Mouse (Mus musculus) Muller cell, postnatal 12 days (primary cell): Measurements from ENCODE around the gene Wdr48.

Experiments used
- DNase-seq: peaks from one replicate; pipeline ENCODE4 v3.0.0-alpha.2; 2015; ENCODE audit errors: inconsistent ontology term

Gene Wdr48

DNA sequence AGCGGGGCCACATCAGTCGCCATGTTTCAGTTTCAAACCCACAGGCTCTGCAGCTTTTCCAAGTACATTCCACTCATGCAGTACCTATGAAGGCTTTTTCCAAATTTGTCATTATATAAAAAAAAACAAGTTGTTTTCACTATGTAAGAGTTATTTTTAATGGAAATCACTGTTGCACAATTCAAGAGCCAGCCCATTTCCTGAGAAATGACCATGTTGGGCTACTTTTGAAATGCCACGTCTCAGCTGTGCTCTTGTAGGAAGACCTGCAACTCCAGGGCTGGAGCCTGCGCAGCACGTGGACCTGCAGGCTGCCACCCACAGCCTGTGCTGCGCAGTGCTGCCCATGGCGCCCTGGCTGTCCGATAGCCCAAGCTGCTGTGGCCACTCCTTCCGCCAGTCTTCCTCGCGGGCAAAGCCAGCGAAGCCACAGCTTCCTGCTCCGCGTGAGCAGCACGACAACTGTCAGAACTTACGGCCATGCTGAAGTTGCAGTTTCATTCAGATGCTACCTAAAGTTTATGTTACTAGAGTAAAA lies 30.5 kb downstream of the Wdr48 start:
- no peak for DNase-seq

DNA sequence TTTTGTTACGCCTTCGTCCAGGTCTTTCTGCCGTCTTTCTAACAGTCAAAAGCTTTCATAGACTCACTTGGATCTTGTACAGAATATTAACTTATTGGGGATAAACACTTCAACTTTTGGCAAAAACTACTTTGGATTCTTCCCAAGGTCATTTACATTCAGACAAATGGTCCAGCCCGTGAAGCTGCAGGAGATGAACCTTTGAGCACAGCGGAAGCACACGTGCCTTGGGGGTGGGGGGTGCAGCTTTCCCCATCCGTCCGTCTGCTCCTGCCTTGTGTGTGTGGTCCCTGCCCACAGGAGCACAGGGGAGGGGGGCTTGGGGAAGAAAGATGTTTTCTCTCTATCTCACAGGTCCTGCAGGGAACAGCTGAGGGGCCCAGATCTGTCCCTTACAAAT lies 31.1 kb downstream of the Wdr48 start:
- no peak for DNase-seq

DNA sequence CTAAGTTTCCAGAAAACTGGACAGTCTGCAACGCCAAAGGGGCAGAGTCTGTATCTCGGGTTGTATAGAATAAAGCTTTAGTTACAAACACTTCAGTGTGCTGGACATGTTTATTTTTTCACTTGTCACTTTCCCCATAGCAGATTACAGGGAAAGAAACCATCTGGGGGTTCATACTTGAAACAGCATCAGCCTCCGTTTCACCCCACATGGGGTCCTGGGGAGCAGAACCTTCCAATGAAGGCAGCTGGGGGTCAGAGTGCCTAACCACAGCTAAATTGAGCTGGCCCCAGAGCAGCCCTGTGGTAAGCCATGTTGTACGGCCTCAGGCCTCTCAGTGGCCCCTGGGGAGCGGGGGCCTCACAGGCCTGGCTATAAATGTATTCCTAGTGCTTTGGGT lies 31.8 kb downstream of the Wdr48 start:
- DNase-seq = no peak

DNA sequence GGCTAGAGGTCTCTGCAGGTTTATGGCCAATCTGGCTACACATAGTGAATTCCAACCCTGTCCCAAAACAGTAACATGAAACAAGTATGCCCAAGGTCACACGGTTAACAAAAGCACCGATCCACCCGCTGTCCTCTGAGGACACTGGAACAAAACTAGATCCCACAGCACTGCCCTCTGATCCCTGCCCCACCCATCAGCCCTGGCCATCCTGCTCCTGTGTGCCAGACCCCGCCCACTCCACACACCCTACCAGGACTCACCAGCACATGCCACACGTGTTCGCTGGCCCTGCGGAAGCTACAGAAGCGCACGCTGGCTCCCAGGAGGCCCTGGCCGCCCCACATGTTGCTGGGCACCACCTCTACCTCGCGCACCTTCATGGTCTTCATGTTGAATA lies 37.7 kb downstream of the Wdr48 start:
- DNase-seq = no peak

DNA sequence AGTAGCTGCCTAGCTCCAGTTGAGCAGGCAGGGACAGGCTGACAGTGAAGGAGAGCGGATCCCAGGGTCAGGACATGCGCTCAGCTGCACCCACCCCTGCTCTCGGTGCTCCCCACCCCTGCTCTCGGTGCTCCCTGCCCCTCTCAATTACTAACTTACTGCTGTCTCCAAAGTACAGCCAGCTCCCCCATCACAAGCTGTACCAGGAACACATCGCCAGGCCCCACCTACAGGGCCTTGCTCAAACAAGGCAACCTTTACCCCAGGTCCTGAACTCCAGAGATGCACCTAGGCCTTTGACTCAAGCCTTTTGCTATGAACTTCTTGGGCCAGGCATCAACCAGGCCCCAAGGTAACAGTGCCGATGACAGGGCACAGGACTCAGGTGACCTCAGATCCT lies 39.0 kb downstream of the Wdr48 start:
- no peak for DNase-seq

DNA sequence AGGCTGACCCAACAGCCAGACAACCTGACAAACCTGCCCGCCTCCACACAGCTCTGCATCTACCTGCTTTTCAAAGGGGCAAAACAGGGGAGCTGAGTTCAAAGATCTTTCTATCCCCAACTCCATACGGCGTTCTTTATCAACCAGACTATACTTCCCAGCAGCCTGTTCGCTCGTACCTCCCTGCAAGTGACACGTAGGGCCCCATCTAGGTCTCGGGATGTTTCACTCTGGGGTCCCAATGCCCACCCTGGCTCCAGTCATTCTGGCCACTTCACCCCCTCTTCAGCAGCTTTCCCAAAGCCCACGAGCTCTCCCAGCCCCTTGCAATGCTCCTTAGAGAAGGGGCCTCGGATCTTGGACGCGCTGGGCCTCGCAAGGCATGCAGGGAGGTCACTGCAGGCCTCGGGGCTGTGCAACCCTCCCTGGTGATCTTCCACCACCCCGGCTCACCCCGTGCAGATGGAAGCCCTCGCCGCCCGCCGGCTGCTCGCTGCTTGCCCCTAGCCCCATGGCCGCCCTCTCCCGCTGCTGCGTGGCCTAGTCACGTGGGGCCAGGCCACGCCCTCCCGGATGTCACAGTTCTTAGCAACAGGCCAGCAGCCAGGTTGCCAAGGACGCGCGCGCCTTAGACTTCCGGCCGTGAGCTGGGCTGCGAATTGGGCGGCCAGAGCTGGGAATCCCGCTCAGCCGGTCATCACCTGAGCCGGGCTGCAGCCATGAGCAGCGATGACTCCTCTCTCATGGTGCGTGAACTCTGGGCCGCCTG lies 42.5 kb downstream of the Wdr48 start, which contains the start of the genes Gorasp1 and Ttc21a:
Gene Gorasp1 (minus strand): TSS at position 561 of the 769 bp plus-strand sequence.
Gene Ttc21a (plus strand): TSS at position 602 of the 769 bp plus-strand sequence.
- DNase-seq = peak; percentile 95

DNA sequence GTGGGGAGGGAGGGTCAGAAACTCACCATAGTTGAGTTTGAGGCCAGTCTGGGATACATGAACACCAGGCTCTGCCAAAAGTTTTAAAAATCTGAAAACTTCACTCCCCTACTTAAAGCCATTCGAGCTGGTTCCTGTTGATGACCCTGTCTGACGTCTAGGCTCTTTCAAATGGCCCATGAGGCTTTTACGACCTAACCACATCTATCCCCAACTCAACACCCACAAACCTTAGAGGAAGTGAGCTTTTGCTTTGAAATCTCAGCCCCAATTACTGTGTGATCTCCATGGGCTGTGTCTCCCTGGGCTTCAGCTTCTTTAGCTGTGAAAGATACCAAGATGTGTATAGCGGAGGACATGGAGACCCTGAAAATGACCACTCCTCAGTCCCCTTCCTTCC lies 43.8 kb downstream of the Wdr48 start:
- no peak for DNase-seq

DNA sequence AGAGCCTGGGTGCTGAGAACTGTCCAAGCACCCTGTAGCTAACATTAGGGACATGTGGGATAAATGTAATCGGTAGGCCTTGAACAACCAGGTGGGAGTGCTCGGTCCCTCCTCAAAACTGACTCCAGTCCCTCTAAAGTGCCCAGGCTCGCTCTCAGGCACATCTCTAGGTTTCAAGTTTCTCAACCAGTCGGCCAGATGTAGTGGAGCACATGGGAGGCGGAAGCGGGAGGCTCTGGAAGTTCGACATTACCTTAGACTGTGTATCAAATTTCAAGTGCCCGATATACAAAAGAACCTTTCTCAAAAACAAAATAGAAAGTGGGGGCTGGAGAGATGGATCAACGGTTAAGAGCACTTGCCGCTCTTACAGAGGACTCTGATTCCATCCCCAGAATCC lies 45.0 kb downstream of the Wdr48 start:
- no peak for DNase-seq

DNA sequence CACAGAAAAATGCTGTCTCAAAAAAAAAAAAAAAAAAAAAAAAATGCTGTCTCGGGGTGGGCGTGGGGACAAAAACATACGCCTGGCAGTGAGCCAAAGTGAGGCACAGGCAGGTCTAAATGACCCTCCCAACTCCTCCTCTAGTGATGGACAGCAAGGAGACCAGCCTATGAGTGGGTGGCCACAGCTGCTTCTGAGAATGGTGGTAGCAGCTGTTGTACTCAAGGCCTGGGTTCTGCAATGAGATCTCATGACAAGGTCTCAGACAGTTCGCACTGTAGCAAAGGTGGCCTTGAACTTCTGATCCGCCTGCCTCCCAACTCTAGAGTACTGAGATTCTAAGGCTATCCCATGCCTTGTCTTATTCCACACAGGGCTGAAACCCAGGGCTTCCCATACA lies 46.7 kb downstream of the Wdr48 start:
- no peak for DNase-seq

DNA sequence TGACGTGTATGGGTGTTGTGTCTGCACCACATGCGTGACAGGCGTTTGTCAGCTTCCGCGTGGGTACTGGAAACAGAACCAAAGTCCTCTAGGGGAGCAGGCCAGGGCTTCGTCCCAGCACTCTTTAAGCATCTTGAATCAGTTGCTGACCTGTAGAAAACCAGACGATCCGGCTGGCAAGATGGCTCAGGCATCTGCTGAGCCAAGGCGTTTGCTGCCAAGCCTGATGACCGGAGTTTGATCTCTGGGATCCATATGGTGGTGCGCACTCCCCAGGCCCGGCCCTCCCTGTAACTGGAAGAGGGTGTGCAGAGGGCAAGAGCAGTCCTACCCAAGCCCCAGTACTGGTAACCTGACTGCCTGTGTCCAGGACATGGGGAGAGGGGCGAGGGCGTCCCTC lies 47.2 kb downstream of the Wdr48 start:
- no peak for DNase-seq

DNA sequence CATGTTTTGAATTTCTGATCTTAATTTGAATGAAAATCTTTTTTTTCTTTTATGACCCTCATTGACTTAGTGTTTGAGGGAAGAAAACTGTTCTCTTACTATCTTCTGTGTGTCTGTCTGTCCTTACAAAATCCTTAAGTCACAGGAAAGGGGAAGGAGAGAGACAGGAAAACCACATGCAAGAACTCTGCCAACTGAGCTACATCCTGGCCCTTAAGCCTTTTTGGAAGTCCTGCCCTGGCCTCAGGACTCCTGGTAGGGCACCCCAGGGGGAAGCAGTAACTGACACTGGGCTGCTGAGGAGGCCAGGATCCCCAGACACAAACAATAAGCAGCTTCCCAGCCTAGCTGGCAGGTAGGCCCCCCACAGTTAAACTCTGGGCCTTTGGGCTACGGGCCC lies 48.6 kb downstream of the Wdr48 start:
- DNase-seq = no peak

DNA sequence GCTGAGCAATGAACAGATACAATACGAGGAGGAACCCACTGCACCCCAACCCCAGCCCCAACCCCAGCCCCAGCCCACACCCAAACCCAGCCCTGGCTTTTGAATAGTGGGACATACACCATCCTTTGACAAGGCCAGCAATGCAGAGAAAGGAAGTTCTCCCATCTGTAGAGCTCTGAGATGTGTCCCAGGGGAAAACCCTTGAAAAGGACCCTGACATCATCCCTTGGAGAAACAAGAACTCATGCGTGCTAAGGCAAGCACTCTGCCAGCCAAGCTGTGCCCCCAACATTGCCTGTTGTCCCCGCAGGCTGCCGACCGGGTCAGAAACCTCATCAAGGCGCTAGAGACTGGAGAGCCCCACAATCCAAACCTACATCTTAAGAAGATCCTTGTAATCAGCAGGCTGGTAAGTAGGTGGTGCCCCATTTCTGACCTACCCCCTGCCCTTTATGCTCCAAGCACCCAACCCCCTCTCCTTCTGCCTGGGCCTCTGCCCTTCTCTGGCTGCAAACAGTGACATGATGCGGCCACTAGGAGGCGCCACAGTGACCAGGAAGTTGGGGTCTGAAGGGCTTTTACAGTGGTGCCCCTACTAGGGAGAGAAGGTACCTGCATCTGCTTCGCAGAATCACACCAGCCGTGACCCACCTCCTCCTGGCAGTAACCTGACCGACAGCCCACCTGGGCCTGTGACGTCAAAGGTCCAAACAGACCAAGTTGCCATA lies 50.7 kb downstream of the Wdr48 start:
- no peak for DNase-seq

DNA sequence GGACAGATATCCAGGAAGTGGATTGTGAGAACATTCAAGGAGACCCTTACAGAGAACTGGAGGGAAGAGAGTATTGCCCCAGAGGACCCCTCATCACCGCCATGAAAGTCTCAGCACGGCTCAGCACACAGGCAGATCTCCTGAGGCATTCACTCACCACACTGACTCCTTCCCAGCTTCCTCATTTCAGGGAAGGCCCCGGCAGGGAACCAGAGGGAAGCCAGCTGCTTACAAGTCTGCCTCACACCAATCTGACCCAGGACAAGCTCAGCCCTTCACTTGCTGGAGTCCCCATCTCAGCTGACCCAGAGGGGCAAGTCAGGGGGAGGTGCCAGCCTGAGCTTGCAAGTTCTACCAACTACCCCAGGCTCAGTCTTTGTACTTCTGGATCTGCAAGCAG lies 54.1 kb downstream of the Wdr48 start:
- DNase-seq = no peak

DNA sequence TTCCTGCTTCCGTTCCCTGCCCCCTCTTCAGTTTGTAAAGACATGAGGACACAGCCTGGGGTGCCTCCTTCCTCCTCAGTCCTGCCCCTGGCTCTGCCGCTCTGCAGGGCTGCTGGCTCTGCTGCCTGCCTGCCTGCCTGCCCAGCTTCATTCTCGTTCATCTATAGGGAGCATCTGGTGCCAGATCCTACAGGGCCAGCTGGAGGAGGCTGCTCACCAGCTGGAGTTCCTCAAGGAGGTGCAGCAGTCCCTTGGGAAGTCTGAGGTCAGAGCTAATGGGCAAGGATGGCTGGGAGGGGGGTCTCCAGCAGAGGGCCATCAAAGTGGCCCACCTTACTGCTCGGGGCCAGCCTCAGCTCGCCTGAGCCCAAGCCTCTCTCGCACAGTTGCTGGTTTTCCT lies 55.8 kb downstream of the Wdr48 start:
- no peak for DNase-seq

DNA sequence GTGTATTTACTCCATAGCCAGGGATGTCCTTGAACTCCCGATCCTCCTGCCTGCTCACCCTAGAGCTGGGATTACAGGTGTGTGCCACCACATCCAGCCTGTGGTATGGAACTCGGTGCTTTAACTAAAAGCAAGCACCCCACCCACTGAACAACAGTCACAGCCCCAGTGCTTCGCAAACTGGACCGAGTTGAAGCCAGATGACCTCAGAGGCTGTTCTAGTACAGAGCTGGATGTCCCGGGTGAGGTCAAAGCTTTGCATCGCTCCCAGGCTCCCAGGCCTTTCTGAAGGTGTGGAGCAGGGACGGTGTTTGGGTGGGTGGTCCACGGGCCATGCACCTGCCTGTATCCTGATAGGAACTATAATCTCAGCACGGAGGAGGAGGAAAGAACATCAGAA lies 56.7 kb downstream of the Wdr48 start:
- no peak for DNase-seq

DNA sequence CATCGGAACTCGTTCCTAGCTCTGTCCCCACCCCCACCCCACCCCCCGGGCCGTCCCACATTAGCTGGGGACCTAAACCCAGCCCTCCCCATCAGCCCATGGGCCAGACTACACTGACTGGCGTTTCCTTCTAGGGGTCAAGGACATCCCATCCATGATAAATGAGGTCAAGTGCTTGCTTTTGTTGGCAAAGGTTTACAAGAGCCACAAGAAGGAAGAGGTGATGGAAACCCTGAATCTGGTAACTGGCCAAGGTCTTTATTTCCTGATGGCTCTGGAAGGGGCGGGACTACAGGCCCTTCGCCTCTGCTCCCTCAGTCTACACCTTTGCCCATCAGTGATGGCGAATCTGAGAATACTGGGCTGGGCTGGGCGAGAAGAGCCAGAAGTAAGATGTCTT lies 64.2 kb downstream of the Wdr48 start:
- no peak for DNase-seq

DNA sequence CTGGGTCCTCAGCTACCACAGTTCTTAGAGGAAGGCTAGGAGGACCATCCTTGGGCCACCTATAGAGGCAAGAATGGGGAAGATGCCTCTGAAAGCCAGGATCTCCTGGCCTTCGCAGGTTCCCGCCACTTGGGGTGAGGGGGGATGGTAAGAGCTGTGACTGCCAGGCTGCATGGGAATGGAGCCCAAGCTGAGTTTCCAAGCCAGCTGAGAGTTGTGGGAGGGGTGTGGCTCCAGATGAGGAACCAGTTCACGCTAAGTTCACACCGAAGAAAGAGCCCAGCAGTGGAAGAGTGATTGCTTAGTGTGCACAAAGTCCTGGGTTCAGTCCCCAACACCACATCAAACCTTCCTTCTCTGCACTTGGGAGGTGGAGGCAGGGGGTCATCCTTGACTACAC lies 67.5 kb downstream of the Wdr48 start:
- no peak for DNase-seq

DNA sequence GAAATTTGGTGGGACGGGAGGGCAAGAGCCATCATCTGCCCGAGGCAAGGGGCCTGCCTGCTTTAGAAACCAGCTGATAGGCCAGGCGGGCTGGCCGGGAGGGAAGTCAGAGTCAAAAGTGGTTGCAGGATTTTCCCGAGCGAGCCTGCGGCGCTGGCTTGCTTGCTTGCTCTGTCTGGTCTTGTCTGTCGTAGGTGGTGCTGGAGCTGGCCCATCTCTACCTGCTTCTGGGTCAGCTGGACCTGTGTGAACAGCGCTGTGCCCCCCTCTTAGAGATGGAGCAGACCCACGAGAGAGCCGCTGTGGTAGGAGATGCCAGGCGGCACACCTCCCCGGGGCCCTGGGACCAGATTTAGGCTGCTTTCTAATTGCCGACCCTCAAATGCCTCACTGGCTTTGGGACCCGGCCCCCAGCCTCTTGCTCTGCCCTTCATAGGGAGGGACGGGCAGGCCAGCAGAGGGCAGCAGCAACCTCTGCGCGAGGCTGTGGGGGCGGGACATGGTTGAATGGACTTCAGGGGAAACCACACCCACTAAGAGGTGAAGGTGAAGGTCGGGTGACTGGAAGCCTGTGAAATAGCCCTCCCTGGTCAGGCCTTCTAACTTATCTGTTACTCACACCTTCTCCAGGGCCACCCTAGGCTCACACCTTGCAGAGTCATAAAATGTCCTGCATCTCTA lies 68.4 kb downstream of the Wdr48 start:
- peak; percentile 72 for DNase-seq

DNA sequence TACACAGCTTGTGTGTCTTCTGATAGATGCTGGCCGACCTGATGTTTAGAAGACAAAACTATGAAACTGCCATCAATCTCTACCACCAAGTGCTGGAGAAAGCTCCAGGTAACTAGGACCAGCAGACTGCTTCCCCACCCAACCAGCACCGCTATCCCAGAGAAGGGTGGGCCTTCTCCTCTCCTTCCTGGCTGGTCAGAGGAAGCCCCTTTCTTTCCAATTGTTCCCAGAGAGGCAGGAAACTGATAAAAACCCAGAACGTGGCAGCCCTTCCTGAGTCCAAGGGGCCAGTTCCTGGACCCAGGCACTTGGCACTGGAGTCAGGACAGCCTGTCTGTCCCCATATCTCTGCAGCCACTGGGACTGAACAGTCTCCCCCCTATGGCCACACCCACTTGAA lies 69.5 kb downstream of the Wdr48 start:
- no peak for DNase-seq

DNA sequence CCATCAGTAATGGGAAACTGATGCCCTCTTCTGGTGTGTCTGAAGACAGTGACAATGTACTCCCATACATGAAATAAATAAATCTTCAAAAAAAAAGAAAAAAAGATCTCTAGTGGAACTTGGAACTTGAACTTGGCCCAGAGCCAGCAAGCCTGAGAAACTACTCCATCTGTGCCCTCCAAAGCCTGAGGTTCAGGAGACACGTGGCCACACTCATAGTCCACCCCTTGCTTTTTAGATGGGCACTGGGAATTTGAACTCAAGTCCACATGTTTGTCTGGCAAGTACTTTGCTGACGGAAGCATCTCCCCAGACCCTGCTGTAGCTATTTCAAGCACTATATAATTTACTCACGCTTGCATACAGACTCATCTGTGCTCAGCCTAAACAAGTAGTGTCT lies 70.5 kb downstream of the Wdr48 start:
- DNase-seq = no peak

DNA sequence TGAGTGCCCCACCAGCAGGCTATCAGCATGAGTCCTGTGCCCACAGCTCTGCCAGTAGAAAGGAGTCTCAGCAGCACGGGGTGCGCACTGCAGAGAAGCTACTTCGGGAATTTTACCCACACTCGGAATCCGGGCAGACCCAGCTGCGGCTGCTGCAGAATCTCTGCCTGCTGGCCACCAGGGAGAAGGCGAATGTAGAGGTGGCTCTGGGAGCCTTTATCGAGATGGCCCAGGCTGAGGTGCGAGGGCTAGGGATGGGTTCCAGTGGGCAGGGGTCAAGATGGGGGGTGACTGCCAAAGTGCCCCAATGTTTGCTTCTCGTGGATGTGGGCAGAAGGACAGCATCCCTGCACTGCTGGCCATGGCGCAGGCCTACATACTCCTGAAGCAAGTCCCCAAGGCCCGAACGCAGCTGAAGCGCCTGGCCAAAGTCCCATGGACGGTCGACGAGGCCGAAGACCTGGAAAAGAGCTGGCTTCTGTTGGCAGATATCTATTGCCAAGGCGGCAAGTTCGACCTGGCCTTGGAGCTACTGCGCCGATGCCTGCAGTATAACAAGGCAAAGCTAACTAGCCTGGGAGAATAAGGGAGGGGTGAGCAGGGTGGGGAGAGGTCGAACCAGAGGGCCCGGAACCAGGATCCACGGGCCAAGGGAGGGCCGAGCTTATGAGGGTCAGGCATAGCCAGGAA lies 71.7 kb downstream of the Wdr48 start:
- no peak for DNase-seq

DNA sequence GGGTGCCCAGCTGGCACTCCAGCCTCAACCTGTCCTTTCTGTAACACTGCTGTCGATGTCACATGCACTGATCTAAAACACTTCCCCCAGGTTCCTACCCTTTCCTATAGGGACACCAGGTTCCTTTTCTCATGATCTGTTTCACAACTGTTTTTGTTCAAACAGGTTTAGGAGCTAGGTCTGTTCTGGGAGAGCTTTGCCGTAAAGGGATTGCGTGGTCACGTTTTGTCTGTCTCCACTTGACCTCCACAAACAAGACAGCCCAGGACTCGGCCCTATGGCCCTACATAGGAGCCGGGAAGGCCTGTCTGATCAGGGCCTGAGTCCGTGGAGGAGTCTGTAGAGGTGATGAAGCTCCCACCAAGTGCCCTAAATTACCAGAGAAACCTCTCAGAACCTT lies 75.1 kb downstream of the Wdr48 start:
- DNase-seq = no peak
